Mouse (Mus musculus): ENCODE data around the gene Cd84.

DNA sequence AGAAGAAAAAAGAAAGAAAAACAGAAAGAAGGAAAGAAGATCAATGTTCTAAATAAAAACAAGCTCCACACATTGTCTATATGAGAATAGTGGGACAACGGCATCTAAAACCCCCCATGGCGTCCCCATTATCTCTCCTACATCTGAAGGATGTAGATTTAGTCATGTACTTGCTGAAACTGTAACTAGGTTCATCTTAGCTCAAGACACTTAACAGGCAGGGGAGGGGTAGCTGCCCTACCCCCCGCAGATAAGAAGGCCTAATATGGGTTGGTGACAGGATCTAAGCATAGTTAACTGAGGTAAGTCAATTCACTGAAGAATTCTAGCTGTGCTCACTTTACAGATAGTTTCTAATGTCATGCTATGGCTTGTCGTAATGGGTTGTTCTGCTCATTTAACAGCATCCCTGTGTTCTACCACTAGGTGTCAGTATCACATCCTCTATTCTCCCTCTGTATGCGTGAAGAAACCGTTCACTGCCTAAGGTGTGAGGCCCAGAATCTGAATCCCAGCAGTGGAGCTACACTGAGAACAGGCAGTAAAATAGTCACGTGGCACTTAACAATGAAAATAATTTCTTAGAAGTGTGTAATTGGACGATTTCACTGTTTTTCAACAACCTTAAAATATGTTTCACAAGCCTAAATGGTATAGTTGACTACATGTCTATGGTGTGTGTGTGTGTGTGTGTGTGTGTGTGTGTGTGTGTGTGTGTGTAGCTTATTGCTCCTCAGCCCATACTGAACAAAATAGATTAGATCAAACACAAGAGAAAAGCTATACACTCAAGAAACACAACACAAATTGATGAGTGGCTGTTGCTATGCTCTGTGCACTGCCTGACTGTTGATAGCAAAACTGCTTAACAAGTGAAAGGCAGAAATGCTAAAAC is 23.7 kb upstream of the Cd84 start:
- peak; percentile 29; the same call in 1 of the 2 replicates for TF ChIP-seq CTCF (IDR thresholded peaks at IDR 0.05; ENCODE audit: borderline replicate concordance, insufficient read depth, low read depth, low read length)
- TF ChIP-seq POLR2A (IDR thresholded peaks at IDR 0.05; ENCODE audit: borderline replicate concordance, insufficient read depth, low read length) = no peak

All from cerebellum, adult 2 months (tissue).